Mouse (Mus musculus): Measurements from ENCODE around the gene Nrl. TPM values are rescaled to one million over a fixed set of nuclear protein-coding genes. Genes with fewer than 3 reads are reported as not detected.
A peak's percentile ranks its signal among the peaks of the same experiment; 100 is the strongest.

Nrl gene
- total and polyA plus RNA-seq, 2 experiments from 2014 or later, result 0.23 to 4.4 TPM

- 78% methylated on average over 10 of the region's 10 CpGs for WGBS
- Histone ChIP-seq H3K4me1 (ENCODE audit: insufficient read depth, low read length) (peaks cover 4% of the 10 kb centered on the region; the same call in 1 of the 2 replicates), H3K27ac (no peak overlapping the region), H3K9ac (replicated peaks; ENCODE audit: low read length) (no peak overlapping the region), H3K4me3 (ENCODE audit: low read length) (no peak overlapping the region), H3K27me3 (ENCODE audit: insufficient read depth, low read length) (no peaks in the 10 kb centered on the region), H3K9me3 (ENCODE audit: low read length) (no peaks in the 10 kb centered on the region), H3K36me3 (ENCODE audit: insufficient read depth, low read length) (peaks cover 10% of the 10 kb centered on the region; the same call in 1 of the 2 replicates), H3K4me2 (ENCODE audit: low read depth, low read length) (no peak overlapping the region)
- TF ChIP-seq CTCF (IDR thresholded peaks at IDR 0.05; ENCODE audit: low read depth), result no peak
- no peak for ATAC-seq
- no peak for DNase-seq (ENCODE audit: low spot score)
Observed at GRCm38 (mm10) chr14:55509540-55509939, 15.2 kb downstream of the Nrl start.

GRCm38 (mm10) chr14:55507801-55508200 lies 17.0 kb downstream of the Nrl start:
- WGBS, result 42% methylated on average over 7 of the region's 7 CpGs
- no peak for TF ChIP-seq CTCF (IDR thresholded peaks at IDR 0.05; ENCODE audit: low read depth)
- no peak overlapping the region for H3K4me2 ChIP-seq (ENCODE audit: low read depth, low read length)
- no peak overlapping the region for H3K27ac ChIP-seq
- peaks cover 4% of the 10 kb centered on the region; the same call in 1 of the 2 replicates for H3K4me1 ChIP-seq (ENCODE audit: insufficient read depth, low read length)
- peaks cover 10% of the 10 kb centered on the region; the same call in 1 of the 2 replicates for H3K36me3 ChIP-seq (ENCODE audit: insufficient read depth, low read length)
- no peak overlapping the region for H3K4me3 ChIP-seq (ENCODE audit: low read length)
- no peaks in the 10 kb centered on the region for H3K27me3 ChIP-seq (ENCODE audit: insufficient read depth, low read length)
- no peaks in the 10 kb centered on the region for H3K9me3 ChIP-seq (ENCODE audit: low read length)
- no peak for ATAC-seq
- no peak for DNase-seq (ENCODE audit: low spot score)
- H3K9ac ChIP-seq (replicated peaks; ENCODE audit: low read length), result no peak overlapping the region

- WGBS, result 88% methylated on average over 9 of the region's 9 CpGs
Observed at GRCm38 (mm10) chr14:55505612-55506011, 19.2 kb downstream of the Nrl start.

GRCm38 (mm10) chr14:55497449-55497821 lies 27.3 kb downstream of the Nrl start:
- WGBS, result 47% methylated on average over 5 of the region's 6 CpGs
- peak; percentile 65 for ATAC-seq
- Histone ChIP-seq H3K9ac (replicated peaks; ENCODE audit: low read length) (no peak overlapping the region), H3K4me3 (ENCODE audit: low read length) (no peak overlapping the region), H3K9me3 (ENCODE audit: low read length) (no peaks in the 10 kb centered on the region), H3K4me2 (ENCODE audit: low read depth, low read length) (no peak overlapping the region), H3K36me3 (ENCODE audit: insufficient read depth, low read length) (peaks cover 49% of the 10 kb centered on the region), H3K4me1 (ENCODE audit: insufficient read depth, low read length) (no peaks in the 10 kb centered on the region), H3K27ac (no peak overlapping the region), H3K27me3 (ENCODE audit: insufficient read depth, low read length) (no peaks in the 10 kb centered on the region)
- DNase-seq (ENCODE audit: low spot score), result peak; percentile 92
- TF ChIP-seq CTCF (IDR thresholded peaks at IDR 0.05; ENCODE audit: low read depth), result peak; percentile 99

More at GRCm38 (mm10) chr14:55505612-55506011, 19.2 kb downstream of the Nrl start:
- Histone ChIP-seq H3K36me3 (ENCODE audit: insufficient read depth, low read length) (peaks cover 20% of the 10 kb centered on the region; the same call in 1 of the 2 replicates), H3K4me1 (ENCODE audit: insufficient read depth, low read length) (no peaks in the 10 kb centered on the region), H3K9me3 (ENCODE audit: low read length) (no peaks in the 10 kb centered on the region), H3K27ac (no peak overlapping the region), H3K4me3 (ENCODE audit: low read length) (no peak overlapping the region), H3K4me2 (ENCODE audit: low read depth, low read length) (no peak overlapping the region), H3K9ac (replicated peaks; ENCODE audit: low read length) (no peak overlapping the region), H3K27me3 (ENCODE audit: insufficient read depth, low read length) (no peaks in the 10 kb centered on the region)
- ATAC-seq, result no peak
- no peak for DNase-seq (ENCODE audit: low spot score)
- TF ChIP-seq CTCF (IDR thresholded peaks at IDR 0.05; ENCODE audit: low read depth), result no peak

- Histone ChIP-seq H3K27ac (no peak overlapping the region), H3K9ac (replicated peaks; ENCODE audit: low read length) (no peak overlapping the region), H3K4me2 (ENCODE audit: low read depth, low read length) (no peak overlapping the region), H3K9me3 (ENCODE audit: low read length) (no peaks in the 10 kb centered on the region), H3K27me3 (ENCODE audit: insufficient read depth, low read length) (no peaks in the 10 kb centered on the region), H3K4me3 (ENCODE audit: low read length) (no peak overlapping the region), H3K4me1 (ENCODE audit: insufficient read depth, low read length) (no peaks in the 10 kb centered on the region), H3K36me3 (ENCODE audit: insufficient read depth, low read length) (peaks cover 44% of the 10 kb centered on the region)
- peak; percentile 14 for ATAC-seq
- TF ChIP-seq CTCF (IDR thresholded peaks at IDR 0.05; ENCODE audit: low read depth), result no peak
- no peak for DNase-seq (ENCODE audit: low spot score)
- 75% methylated on average over 16 of the region's 16 CpGs for WGBS
Observed at GRCm38 (mm10) chr14:55496761-55497448, 27.9 kb downstream of the Nrl start.

DNA sequence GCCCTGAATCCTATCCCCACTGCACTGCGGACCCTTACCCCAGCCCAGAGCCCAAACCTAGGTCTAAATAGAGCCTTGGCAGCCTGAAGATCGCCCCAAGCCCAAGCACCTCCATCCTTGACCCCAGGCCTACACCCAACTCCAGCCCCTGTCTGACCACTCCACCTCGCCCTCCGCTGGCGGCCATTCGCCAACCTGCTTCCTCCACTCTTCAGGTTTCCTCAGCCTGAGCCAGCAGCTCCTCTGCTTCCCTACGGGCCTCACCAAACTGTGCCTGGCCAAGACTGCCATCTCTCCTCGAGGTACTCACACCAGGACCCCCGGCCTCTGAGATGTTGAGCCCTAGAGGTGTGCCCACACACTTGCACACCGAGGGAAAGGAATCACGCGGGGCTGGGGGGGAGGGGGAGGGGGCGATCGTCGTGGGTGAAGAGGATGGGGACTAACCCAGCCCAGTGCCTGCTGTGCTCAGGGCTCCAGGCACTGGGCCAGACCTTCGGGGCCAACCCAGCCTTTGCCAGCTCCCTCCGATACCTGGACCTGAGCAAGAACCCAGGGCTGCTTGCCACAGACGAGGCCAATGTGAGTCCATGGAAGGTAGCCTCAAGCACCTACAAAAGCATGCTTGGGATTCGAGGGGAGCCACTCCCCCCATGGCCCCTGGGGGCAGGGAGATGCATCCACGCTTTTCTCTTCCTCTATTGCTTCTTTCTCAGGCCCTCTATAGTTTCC lies 29.1 kb downstream of the Nrl start:
- 67% methylated on average over 20 of the region's 20 CpGs for WGBS
- H3K9me3 ChIP-seq (ENCODE audit: low read length), result no peaks in the 10 kb centered on the region
- H3K4me3 ChIP-seq (ENCODE audit: low read length), result no peak overlapping the region
- no peak overlapping the region for H3K9ac ChIP-seq (replicated peaks; ENCODE audit: low read length)
- H3K36me3 ChIP-seq (ENCODE audit: insufficient read depth, low read length), result peaks cover 40% of the 10 kb centered on the region
- no peak overlapping the region for H3K4me2 ChIP-seq (ENCODE audit: low read depth, low read length)
- no peak for ATAC-seq
- no peak for TF ChIP-seq CTCF (IDR thresholded peaks at IDR 0.05; ENCODE audit: low read depth)
- no peaks in the 10 kb centered on the region for H3K4me1 ChIP-seq (ENCODE audit: insufficient read depth, low read length)
- no peak for DNase-seq (ENCODE audit: low spot score)
- H3K27me3 ChIP-seq (ENCODE audit: insufficient read depth, low read length), result no peaks in the 10 kb centered on the region
- no peak overlapping the region for H3K27ac ChIP-seq
